Mouse (Mus musculus): ENCODE results near the gene Neurl3.

DNA sequence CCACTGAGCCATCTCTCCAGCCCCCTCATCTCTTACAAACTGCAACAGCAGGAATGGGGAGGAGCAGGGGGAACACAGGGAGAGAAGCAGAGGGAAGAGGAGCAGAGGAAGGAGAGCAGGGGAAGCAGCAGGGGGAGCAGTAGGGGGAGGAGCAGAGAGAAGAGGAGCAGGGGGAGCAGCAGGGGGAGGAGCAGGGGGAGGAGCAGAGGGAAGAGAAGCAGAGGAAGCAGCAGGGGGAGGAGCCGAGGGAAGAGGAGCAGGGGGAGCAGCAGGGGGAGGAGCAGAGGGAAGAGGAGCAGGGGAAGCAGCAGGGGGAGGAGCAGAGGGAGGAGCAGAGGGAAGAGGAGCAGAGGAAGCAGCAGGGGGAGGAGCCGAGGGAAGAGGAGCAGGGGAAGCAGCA is 15.8 kb downstream of the Neurl3 start:
- TF ChIP-seq CTCF (conservative IDR thresholded peaks at IDR 0.05; ENCODE audit: insufficient read depth, insufficient read length, low read depth, low read length) (no peak), POLR2A (IDR thresholded peaks at IDR 0.05; ENCODE audit: low read depth, low read length) (no peak)
